Mouse (Mus musculus): ENCODE measurements around the gene Bbx.

Gene Bbx

GRCm38 (mm10) chr16:50432062-50432878 is at the start of gene Bbx:
Bbx (minus strand) TSS chr16:50432390.
- DNase-seq (ENCODE audit: low read depth, low spot score), result peak; percentile 93

GRCm38 (mm10) chr16:50481892-50482291 is 49.7 kb upstream of the Bbx start:
- no peak for DNase-seq (ENCODE audit: low read depth, low spot score)

GRCm38 (mm10) chr16:50481341-50481740 is 49.2 kb upstream of the Bbx start:
- no peak for DNase-seq (ENCODE audit: low read depth, low spot score)

- DNase-seq (ENCODE audit: low read depth, low spot score), result no peak
Measured at GRCm38 (mm10) chr16:50478695-50479094, 46.5 kb upstream of the Bbx start.

GRCm38 (mm10) chr16:50477628-50478027 is 45.4 kb upstream of the Bbx start:
- DNase-seq (ENCODE audit: low read depth, low spot score), result no peak

- no peak for DNase-seq (ENCODE audit: low read depth, low spot score)
Measured at GRCm38 (mm10) chr16:50462226-50462870, 30.2 kb upstream of the Bbx start.

- DNase-seq (ENCODE audit: low read depth, low spot score), result no peak
Measured at GRCm38 (mm10) chr16:50459146-50459545, 27.0 kb upstream of the Bbx start.

- DNase-seq (ENCODE audit: low read depth, low spot score), result no peak
Measured at GRCm38 (mm10) chr16:50456053-50456452, 23.9 kb upstream of the Bbx start.

GRCm38 (mm10) chr16:50449086-50449485 is 16.9 kb upstream of the Bbx start:
- no peak for DNase-seq (ENCODE audit: low read depth, low spot score)

- no peak for DNase-seq (ENCODE audit: low read depth, low spot score)
Measured at GRCm38 (mm10) chr16:50445014-50445413, 12.8 kb upstream of the Bbx start.

GRCm38 (mm10) chr16:50438816-50439215 is 6.6 kb upstream of the Bbx start:
- no peak for DNase-seq (ENCODE audit: low read depth, low spot score)

GRCm38 (mm10) chr16:50437788-50438187 is 5.6 kb upstream of the Bbx start:
- no peak for DNase-seq (ENCODE audit: low read depth, low spot score)

- DNase-seq (ENCODE audit: low read depth, low spot score), result no peak
Measured at GRCm38 (mm10) chr16:50437331-50437730, 5.1 kb upstream of the Bbx start.

- DNase-seq (ENCODE audit: low read depth, low spot score), result no peak
Measured at GRCm38 (mm10) chr16:50431011-50431981, 894 bp downstream of the Bbx start.

GRCm38 (mm10) chr16:50430515-50430877 is 1.7 kb downstream of the Bbx start:
- no peak for DNase-seq (ENCODE audit: low read depth, low spot score)

- DNase-seq (ENCODE audit: low read depth, low spot score), result no peak
Measured at GRCm38 (mm10) chr16:50429692-50430514, 2.3 kb downstream of the Bbx start.

GRCm38 (mm10) chr16:50428871-50429691 is 3.1 kb downstream of the Bbx start:
- no peak for DNase-seq (ENCODE audit: low read depth, low spot score)

- no peak for DNase-seq (ENCODE audit: low read depth, low spot score)
Measured at GRCm38 (mm10) chr16:50420130-50420529, 12.1 kb downstream of the Bbx start.

- no peak for DNase-seq (ENCODE audit: low read depth, low spot score)
Measured at GRCm38 (mm10) chr16:50415406-50415805, 16.8 kb downstream of the Bbx start.

- no peak for DNase-seq (ENCODE audit: low read depth, low spot score)
Measured at GRCm38 (mm10) chr16:50402851-50403250, 29.3 kb downstream of the Bbx start.

All from retina, adult 2 months (tissue).